Mouse (Mus musculus): ENCODE measurements around the gene Bud23.
A peak's percentile ranks its signal among the peaks of the same experiment; 100 is the strongest.
"Not testable (repeated sequence)": the region's sequence is repeated elsewhere in the genome, so short reads cannot be mapped to it uniquely, and the experiment has no call there.

Gene Bud23

GRCm38 (mm10) chr5:135064909-135065446 lies at the start of gene Bud23:
Gene Bud23, minus strand, starts transcription at chr5:135064959.
- not testable (repeated sequence) for DNase-seq (ENCODE audit: low spot score in 2 of 2)

- DNase-seq (ENCODE audit: low spot score in 2 of 2) = no peak
These were observed 49.0 kb upstream of the Bud23 start for GRCm38 (mm10) chr5:135113782-135114181.

GRCm38 (mm10) chr5:135109976-135110375 lies 45.2 kb upstream of the Bud23 start:
- DNase-seq (ENCODE audit: low spot score in 2 of 2) = no peak

GRCm38 (mm10) chr5:135109426-135109825 lies 44.7 kb upstream of the Bud23 start:
- DNase-seq (ENCODE audit: low spot score in 2 of 2) = no peak

GRCm38 (mm10) chr5:135109017-135109416 lies 44.3 kb upstream of the Bud23 start:
- no peak for DNase-seq (ENCODE audit: low spot score in 2 of 2)

GRCm38 (mm10) chr5:135107521-135108501 lies 43.1 kb upstream of the Bud23 start:
- DNase-seq (ENCODE audit: low spot score in 2 of 2) = no peak

- DNase-seq (ENCODE audit: low spot score in 2 of 2) = peak; percentile 48 to 53
These were observed 42.0 kb upstream of the Bud23 start for GRCm38 (mm10) chr5:135106758-135107256.

GRCm38 (mm10) chr5:135103999-135104660 lies 39.4 kb upstream of the Bud23 start:
- DNase-seq (ENCODE audit: low spot score in 2 of 2) = no peak

GRCm38 (mm10) chr5:135100981-135101380 lies 36.2 kb upstream of the Bud23 start:
- DNase-seq (ENCODE audit: low spot score in 2 of 2) = no peak

- no peak for DNase-seq (ENCODE audit: low spot score in 2 of 2)
These were observed 24.9 kb upstream of the Bud23 start, which contains the start of gene Mlxipl for GRCm38 (mm10) chr5:135089653-135090052. Gene Mlxipl, plus strand, starts transcription at chr5:135089890.

- DNase-seq (ENCODE audit: low spot score in 2 of 2) = no peak
These were observed 22.1 kb upstream of the Bud23 start for GRCm38 (mm10) chr5:135086871-135087270.

- DNase-seq (ENCODE audit: low spot score in 2 of 2) = no peak
These were observed 15.8 kb upstream of the Bud23 start for GRCm38 (mm10) chr5:135080539-135080938.

- no peak for DNase-seq (ENCODE audit: low spot score in 2 of 2)
These were observed 14.8 kb upstream of the Bud23 start for GRCm38 (mm10) chr5:135079578-135079977.

GRCm38 (mm10) chr5:135078482-135078810 lies 13.7 kb upstream of the Bud23 start:
- DNase-seq (ENCODE audit: low spot score in 2 of 2) = no peak

GRCm38 (mm10) chr5:135077564-135078481 lies 13.1 kb upstream of the Bud23 start, which contains the start of gene Vps37d:
Gene Vps37d, minus strand, starts transcription at chr5:135078266.
- DNase-seq (ENCODE audit: low spot score in 2 of 2) = peak; percentile 77 to 85

GRCm38 (mm10) chr5:135076931-135077505 lies 12.3 kb upstream of the Bud23 start:
- DNase-seq (ENCODE audit: low spot score in 2 of 2) = peak; percentile 38 to 40

GRCm38 (mm10) chr5:135076368-135076767 lies 11.6 kb upstream of the Bud23 start:
- DNase-seq (ENCODE audit: low spot score in 2 of 2) = no peak

GRCm38 (mm10) chr5:135075655-135076054 lies 10.9 kb upstream of the Bud23 start:
- DNase-seq (ENCODE audit: low spot score in 2 of 2) = no peak

GRCm38 (mm10) chr5:135073349-135074150 lies 8.8 kb upstream of the Bud23 start:
- DNase-seq (ENCODE audit: low spot score in 2 of 2) = no peak

GRCm38 (mm10) chr5:135072720-135073119 lies 8.0 kb upstream of the Bud23 start:
- no peak for DNase-seq (ENCODE audit: low spot score in 2 of 2)
